Mouse (Mus musculus) natural killer cell, adult 2 months (primary cell): Measurements from ENCODE around the gene Cfap43.
A peak's percentile ranks its signal among the peaks of the same experiment; 100 is the strongest.

Source experiments
- DNase-seq, 2 experiments: peaks; one replicate each; pipeline ENCODE4 v3.0.0; 2022; ENCODE audit warnings: low spot score in 2 of 2

Gene Cfap43

DNA sequence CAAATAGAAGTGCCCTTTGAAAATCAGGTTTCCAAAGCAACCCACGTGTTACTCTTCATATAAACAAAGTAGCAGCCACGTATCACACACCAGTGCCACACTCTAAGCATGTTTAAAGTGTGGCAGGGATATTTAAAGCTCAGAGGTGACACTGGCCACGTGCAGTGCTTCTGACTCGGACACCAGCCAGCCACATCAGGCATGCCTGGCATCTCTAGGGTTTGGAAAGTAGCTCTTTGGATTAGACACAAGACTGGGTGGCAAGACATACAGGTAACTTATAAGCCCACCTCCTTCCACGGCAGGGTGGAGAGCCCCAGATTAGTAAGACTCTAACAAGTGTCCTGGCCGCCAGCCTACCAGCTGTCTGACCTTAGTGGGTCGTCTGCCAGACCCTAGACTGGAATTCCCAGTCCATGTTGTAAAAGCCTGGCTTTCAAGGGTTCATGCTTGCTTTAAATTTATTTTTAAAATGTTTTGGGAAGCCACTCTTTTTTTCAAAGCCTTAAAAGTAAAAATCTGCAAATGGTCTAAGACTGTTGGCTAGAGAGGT lies 33.8 kb downstream of the Cfap43 start:
- no peak for DNase-seq

DNA sequence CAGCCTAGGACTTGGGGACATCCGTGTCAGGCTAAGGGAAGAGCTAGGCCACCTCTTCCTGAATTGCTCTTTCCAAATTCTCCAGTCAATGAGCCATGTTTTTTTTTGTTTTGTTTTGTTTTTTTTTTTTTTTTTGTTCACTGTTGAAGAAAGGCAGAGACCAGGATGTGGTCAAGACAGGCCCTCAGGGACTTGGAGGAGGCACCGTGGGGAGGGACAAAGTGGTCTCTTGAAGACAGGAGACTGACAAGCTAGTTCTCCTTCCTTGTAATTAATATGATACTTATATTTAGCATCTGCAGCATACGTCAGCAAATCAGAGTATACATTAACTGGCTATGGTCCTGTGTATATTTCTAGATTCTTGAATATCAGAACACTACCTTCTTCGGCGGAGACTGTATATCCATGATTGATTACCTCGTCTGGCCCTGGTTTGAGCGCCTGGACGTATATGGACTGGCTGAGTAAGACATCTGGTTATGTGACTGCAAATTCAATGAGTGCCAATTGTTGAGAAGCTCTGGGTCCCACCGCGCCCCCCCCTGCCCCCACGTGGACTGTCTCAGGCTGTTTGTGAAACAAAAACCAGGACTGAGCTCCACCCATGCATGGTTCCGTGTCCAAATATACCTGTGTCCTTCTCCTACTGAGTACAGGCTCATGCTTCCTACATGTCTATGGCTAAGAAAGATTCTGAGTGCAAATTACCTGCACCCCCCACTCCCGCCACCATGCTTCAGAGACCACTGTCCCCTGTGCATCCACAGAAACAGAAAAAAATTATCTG lies 34.6 kb downstream of the Cfap43 start:
- DNase-seq = peak in 1 of 2 experiments; percentile 54

DNA sequence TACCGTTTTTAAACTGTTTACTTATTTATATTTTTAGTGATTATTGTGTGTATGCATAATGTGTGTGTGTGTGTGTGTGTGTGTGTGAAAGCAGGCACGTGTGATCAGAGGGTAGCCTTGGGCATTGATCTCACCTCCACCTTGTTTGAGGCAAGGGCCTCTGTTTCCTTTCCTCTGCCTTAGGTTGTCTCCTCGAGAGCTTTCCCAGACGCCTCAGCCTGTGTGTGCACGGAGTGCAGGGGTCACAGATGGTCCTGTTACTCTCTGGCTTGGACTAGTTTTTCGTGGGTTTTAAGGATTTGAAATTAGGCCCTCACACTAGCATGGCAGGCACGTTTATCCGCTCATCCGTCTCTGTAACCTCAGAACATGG lies 36.2 kb downstream of the Cfap43 start:
- no peak for DNase-seq

DNA sequence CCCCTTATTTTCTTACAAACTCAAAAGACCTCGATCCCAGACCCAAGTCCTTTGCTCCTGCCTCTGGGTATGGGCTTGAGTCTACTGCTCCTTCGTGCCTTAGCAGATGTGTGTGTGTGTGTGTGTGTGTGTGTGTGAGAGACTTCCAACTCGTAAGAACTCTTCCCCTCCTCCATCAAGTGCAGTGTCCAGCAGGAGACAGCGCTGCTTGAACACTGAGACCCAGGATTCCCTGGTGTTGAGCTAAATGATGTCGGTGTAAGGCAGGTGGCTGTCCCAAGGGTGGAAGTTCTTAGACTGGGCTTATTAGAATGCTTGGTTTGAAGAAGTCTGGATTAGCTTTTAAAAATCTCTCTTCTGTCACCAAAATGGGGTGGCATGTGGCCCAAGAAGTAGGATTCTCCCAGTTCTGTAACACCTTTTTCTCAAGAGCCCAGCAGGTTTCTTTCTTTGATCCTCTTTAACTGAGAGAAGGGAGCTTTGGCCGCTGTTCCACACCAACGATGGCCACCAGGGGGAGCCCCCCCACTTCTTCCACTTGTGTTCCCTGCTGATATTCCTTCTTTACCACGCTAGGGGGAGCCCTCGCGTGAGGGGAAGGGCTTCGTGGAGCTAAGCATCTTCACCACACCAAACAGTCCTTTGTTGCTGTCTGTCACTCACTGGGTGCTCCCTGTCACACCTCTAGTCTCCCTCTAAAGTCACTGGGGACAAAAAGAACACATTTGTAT lies 36.8 kb downstream of the Cfap43 start:
- peak; percentile 76 to 87 for DNase-seq

DNA sequence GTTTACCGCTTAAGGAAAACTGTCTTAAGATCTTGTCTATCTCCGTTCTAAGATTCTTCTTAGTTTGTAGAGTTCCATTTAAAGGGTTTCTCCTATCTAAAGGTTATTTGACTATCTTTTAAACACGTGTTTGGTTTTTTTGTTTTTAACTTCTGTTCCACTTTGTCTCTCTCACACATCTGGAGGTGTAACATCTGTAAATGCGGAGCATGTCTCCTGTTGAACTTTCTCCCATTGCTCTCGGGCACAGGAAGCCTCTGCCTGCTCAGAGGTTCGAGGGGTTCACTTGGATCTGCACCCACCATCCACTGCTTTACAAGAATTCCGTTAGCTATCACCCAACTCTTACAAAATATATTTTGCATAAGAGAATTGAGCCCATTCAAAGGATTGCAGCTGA lies 37.5 kb downstream of the Cfap43 start:
- DNase-seq = no peak

DNA sequence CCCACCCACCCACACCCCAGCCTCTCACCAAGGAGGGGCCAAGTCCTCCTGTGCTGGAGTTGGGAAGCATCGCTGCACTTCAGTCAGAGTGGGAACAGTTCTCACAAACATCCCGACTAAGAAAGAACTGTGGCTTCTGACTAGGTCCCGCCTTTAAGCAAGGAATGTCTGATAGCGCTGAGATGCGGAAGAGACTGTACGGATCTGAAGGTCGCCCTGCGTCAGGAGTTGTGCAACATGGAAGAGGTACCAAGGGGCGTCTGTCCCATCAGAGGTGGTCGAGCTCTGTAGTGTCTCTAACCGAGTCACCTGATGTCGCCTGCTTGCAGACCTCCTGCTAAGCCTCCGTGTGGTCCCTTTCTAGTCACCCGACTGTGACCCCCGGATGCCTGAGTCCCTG lies 42.8 kb downstream of the Cfap43 start:
- no peak for DNase-seq

DNA sequence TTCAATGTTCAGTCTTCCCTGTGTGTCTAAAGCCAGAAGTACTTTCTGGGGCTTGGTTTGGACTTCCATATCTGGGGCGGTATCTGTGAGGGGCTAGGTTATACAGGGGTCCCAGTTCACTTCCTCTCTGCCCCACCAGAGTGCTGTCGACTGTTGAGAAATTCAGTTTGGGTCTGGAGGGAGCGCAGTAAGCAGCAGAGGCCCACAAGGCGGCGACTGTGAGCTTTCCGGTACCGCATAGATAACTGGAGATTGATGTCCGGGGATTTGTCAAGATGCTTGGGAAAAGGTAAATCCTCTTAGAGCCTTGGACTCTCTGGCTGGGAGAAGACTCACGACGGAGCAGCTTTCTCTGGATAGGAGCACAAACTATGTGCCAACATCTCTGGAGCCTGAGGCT lies 47.6 kb downstream of the Cfap43 start:
- DNase-seq = no peak

DNA sequence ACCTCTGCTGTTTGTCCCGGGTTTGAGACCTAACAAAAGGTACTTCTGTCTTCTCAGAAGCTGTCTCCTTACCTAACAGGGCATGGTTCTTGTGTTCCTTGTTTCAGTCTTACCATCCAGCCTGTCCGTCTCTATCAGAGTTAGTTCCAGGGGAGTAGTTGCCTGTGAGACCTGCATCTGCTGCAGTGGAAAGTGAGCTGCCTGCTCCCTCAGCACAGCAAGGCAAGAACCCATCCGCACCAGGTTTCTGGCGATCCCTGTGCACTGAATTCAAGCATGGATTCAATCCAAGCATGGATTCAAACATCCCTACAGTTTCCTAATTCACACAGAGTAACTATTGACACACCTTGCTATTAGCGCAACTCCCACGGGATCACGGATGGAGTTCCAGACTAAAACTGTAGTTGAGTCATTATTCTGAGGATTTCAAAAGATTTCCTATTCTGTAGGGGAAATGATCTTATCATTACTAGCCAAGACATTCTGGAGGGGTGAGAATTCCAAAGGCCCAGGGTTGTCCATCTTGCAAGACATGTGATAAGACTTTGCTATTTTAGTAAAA lies 48.9 kb downstream of the Cfap43 start:
- DNase-seq = no peak

DNA sequence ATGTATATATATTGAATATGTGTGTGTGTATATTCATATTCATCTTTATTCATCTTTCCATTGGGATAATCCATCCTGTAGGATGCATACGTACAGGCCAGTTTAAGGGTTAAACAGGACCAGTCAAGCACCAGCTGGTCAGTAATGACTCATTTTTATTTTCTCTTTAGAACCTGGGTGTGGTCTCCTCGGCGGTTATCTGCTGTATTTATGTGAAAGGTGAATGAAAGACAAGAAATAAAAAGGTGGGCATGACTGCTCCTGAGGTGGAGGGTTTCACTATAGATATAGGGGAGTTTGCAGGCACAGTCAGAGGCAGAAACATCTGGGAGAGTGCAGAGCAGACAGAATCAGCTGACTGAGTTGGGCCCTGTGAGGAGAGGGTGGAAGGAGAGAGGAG lies 49.6 kb downstream of the Cfap43 start:
- no peak for DNase-seq

DNA sequence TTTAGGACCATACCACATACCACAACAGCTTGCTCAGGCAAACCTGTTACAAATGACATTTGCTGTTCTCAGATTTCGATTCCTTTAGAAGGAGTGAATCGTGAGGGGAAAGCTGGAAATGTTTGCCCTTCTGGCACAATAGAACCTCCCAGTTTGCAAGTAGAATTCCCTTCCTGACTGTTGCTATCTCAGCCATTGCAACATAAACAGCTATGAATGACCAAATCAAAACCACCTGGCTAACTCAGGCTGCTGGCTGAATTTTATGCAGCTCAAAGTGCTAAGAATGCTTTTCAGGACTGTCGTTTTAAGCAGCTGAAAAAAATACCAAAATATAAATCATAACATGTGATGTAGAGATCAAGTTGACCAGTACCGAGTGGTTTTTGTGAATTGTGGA lies 50.1 kb downstream of the Cfap43 start:
- DNase-seq = no peak

DNA sequence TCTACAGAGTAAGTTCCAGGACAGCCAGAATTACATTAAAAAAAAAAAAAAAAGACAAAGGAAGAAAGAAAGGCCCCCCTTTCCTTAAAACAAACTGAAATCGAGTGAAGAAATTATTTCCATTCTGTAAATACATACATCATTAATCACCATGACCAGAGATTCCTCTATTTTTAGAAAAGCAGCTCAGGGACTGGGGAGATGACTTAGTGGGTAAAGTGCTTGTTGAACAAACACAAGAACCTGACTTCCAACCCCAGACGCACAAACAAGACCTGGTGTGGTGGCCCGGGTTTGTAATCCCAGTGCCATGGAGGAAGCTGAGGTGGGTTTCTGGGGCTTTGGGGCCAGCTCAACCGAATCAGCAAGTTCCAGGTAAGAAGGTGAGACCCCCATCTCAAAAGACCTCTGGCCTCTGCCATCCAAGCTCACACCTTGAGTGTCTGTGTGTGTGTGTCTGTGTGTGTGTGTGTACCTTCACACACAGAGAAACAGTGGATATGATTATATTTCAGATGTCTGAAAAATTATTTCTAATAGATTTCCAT lies 51.4 kb downstream of the Cfap43 start:
- DNase-seq = no peak

DNA sequence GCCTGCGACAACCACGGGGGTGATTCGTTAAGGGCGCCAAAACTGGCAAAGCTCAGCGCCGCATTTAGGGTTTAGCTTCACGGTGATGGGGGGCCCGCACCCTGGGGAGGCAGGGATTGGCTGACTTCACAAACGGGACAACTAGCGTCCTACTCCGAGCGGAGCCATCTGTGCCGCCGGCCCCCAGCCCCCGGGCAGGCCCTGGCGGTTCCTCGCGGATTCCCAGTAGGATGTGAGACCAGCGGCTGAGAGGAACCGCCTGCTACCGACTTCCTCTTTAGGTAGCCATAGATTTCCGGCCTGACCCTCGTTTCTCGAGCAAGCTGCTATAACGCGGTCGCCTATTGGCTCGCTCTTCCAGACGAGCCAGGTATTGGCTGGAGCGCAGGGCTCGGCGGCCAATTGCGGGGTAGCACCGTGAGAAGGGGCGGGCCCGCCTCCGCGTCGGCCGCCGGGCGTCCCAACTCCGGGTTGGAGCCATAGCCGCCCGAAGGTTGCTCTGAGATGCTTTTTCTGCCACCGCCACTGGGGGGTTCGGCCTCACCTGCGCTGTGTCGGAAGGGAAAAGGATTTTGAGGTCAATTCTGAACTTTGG lies 53.6 kb downstream of the Cfap43 start, which contains the start of gene Gsto2:
Gsto2 (plus strand) TSS at position 182 of the 595 bp plus-strand sequence.
- DNase-seq = peak; percentile 87 to 94

DNA sequence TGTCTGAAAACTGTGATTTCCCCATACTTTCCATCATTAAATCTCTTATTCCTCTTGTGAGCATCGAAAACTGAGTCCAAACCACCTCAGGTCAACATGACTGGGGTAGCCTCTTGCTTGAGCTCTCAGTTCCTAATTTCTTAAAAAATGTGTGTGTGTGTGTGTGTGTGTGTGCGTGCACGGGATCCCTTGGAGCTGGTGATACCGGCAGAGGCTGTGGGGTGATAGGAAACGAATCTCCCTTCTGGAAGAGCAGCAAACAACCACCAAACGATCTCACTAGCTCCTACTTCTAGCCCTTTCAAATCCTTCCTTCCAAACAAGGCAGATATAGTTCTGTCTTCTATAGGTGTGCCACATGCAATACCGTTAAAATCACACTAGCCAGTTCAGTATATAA lies 54.4 kb downstream of the Cfap43 start:
- DNase-seq = no peak

DNA sequence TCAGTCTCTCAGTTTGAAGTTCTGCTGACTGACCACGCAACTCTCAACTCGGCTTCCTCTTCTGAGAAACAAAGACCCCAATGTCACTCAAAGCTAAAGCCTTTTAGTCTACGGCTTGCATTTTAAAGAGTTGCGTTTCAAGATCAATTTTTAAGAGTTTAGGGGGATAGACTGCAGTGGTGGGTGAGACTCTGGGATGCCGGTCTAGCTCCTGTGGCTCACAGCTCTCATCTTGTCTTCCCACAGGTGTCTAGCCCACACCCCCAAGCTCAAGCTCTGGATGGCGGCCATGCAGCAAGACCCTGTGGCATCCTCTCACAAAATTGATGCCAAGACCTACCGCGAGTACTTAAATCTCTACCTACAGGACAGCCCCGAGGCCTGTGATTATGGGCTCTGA lies 55.0 kb downstream of the Cfap43 start:
- no peak for DNase-seq

DNA sequence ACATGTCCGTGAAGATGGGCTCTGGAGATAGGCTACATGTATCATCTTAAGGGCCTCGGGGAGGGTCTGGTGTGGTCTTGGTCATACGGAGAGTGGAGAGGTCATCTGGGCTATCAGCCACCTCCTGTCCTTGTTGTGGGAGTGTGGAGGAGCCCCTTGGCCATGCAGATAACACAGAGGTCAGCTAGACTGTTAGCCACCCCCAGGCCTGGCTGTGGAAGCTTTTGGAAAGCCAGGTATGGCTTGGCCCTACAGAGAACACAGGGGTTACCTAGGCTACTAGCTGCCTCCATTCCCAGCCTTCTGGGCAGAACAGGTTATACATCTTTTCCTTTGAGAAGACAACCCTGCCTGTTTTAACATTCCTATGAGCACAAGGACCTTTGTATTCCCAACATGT lies 56.5 kb downstream of the Cfap43 start:
- no peak for DNase-seq

DNA sequence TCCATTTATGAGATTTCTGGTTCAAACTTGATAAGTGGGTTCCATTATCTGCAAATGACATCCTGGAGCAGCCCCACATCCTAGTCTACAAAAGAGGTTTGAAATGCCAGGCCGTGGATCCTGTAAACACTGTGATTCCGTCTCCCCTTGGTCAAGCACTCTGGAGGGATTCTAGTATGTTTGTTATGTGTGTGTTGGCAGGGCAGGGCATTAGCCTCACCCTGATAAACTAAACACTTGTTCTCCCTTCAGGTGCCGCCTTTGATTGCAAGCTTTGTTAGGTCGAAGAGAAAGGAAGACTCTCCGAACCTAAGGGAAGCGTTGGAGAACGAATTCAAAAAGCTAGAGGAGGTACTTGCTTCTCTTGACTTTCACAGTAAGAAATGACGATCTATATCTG lies 59.9 kb downstream of the Cfap43 start:
- DNase-seq = no peak

DNA sequence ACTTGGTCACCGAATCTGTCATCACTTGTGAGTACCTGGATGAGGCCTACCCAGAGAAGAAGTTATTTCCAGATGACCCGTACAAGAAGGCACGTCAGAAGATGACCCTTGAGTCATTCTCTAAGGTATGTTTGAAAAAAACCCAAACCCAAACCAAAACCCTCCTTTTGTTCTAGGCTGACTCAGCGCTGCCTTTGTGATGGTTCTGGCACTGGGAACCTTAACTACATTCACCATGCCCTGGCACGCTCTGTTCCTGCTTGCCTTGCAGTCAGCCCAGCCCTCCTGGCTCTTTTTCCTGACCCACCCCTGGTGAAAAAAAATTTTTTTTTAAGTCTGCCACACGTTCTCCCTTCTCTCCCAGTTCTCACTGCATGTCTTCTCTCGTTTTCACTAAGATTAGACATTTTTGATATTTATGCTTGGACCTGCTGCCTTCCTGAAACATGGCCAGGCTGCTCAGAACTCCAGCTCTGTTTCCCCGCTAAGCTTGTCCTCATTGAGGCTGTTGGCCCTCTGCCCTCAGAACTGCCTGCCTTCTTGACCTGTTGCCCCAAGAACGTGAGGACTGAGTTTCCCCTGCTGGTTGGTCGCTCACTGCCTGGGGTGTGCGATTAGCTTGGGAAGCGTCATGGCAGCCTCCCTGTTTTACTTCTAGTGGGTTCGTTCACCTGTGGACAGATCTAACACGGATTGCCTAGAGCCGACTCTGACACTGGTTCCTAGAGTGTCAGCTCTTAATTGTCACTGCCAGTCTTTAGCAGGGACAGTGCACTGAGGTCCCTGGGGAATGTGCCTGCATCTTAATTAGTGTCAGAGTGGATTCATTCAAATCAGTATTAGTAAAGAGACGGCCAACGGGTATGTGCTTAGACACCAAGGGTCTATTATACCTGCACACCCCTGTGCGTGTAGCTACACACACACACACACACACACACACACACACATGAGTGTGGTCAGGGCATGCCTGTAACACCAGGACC lies 60.8 kb downstream of the Cfap43 start:
- no peak for DNase-seq

DNA sequence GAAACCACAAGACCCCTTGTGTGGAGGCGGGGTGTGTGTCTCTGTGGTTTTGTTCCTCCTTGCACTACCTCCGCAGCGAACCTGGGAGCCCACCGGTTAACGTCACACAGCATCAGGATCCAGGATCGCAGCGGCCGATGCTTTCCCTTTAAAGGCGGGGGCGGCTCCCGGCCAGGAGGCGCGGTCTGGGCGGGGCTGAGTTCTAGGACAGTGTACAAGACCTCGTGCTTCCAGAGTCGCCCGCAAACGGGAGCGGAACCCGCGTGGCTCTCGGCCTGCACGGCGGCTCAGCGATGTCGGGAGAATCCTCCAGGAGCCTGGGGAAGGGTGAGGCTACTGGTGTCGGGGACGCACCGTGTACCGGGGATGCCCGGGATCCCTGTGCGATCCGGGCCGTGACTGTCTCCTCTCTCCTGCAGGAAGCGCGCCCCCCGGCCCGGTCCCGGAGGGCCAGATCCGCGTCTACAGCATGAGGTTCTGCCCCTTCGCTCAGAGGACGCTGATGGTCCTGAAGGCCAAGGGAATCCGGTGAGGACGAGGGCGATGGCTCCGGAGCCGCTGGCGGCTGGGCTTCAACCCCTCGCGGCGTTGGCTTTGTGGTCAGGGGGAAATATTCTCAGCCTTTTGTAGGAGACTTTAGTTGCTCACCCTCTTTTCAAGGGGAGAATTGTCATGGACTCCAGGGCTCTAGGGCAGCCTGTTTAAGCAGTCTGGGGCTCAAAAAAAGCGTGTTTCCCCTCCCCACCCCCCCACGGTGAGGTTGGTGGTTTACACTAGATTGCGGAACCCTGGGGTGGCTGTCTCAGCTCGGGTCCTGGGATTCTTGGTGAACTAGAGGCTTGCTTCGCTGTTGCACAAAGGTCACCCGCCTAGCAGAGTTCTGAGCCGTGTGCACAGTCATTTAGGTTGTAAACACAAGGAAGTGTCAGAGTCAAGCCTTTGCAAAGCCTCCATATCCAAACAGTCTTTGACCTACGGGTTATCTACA lies 64.0 kb downstream of the Cfap43 start, which contains the start of gene Gsto1:
Gsto1 (plus strand) TSS at position 175 of the 988 bp plus-strand sequence.
- DNase-seq = peak; percentile 44 to 55
